Mouse (Mus musculus): ENCODE measurements around the gene Ap4s1.

DNA sequence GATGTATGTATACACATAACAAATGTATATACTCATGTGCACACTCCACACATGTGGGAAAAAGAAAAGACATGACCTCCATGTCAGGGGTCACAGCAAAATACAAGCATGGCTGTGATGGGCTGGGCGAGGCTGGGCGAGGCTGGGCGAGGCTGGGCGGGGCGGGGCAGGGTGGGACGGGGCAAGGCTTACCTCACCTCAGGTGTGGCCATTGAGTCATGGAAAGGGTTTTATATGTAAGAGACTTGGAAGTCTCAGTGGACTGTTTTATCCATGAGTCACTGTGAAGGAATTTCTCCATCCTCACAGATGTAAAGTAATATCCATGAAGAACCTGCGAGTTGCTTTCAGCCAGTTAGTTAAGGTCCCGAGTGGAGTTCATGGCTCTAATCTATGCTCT lies 31.0 kb downstream of the Ap4s1 start:
- TF ChIP-seq CTCF (conservative IDR thresholded peaks at IDR 0.05; ENCODE audit: low read length) (no peak), POU5F1 (IDR thresholded peaks at IDR 0.05; ENCODE audit: borderline replicate concordance, low read length) (no peak)

Data from E14TG2a.4 (cell line).